Mouse (Mus musculus) lung, postnatal 0 days (tissue): ENCODE results near the gene Mgat4a. TPM values are rescaled to one million over a fixed set of nuclear protein-coding genes. Genes with fewer than 3 reads are reported as not detected.

Experiments used
- ATAC-seq: fragments of 200-750 bp; cut with Nextera tagmentation; 2 replicates; pipeline ENCODE4 v1.8.0; 2017; ENCODE audit warnings: moderate library complexity
- DNase-seq: peaks from one replicate; pipeline ENCODE4 v3.0.0-alpha.2; 2016; ENCODE audit warnings: low spot score
- H3K27ac ChIP-seq: fragments of 300-500 bp; sonication (generic); 2 replicates; pipeline ENCODE4 v1.5.1; 2014; ENCODE audit warnings: antibody characterized with exemption, mild to moderate bottlenecking, low read length, mixed read lengths
- H3K27me3 ChIP-seq: fragments of 300-500 bp; sonication (generic); replicated peaks from 2 replicates; pipeline ENCODE4 v1.6.1; 2014; ENCODE audit warnings: low read length, mixed read lengths; ENCODE audit not compliant: insufficient read depth
- H3K36me3 ChIP-seq: fragments of 300-500 bp; sonication (generic); 2 replicates; pipeline ENCODE4 v1.6.1; 2014; ENCODE audit warnings: low read length, mixed read lengths; ENCODE audit not compliant: insufficient read depth
- H3K4me1 ChIP-seq: fragments of 300-500 bp; sonication (generic); 2 replicates; pipeline ENCODE4 v1.6.1; 2014; ENCODE audit warnings: antibody characterized with exemption, low read depth, low read length, mixed read lengths; ENCODE audit not compliant: insufficient read depth
- H3K4me2 ChIP-seq: fragments of 300-500 bp; sonication (generic); replicated peaks from 2 replicates; pipeline ENCODE4 v1.6.1; 2014; ENCODE audit warnings: low read depth, mild to moderate bottlenecking, low read length, moderate library complexity, mixed read lengths
- H3K4me3 ChIP-seq: fragments of 300-500 bp; sonication (generic); 2 replicates; pipeline ENCODE4 v1.5.1; 2014; ENCODE audit warnings: low read depth, low read length
- H3K9ac ChIP-seq: fragments of 300-500 bp; sonication (generic); replicated peaks from 2 replicates; pipeline ENCODE4 v1.6.1; 2014; ENCODE audit warnings: low read depth, mild to moderate bottlenecking
- H3K9me3 ChIP-seq: fragments of 300-500 bp; sonication (generic); 2 replicates; pipeline ENCODE4 v1.6.1; 2016; ENCODE audit warnings: low read length, mixed read lengths
- CTCF ChIP-seq: IDR thresholded peaks from 2 replicates; pipeline ENCODE4 v1.5.1; 2016; ENCODE audit warnings: antibody characterized with exemption, mild to moderate bottlenecking
- EP300 ChIP-seq: IDR thresholded peaks from 2 replicates; pipeline ENCODE4 v1.6.1; 2016; ENCODE audit warnings: antibody characterized with exemption, mild to moderate bottlenecking, control low read depth
- WGBS: fragments of 180-500 bp; shearing (Covaris S2); extraction: QIAGEN DNeasy Blood & Tissue Kit; methylation state at CpG from one replicate; pipeline ENCODE4 v1.1.7; 2014; 5-methylcytosine and 5-hydroxymethylcytosine counted together
- polyA plus RNA-seq: library from polyadenylated mRNA; unstranded; fragments of >200 nt; fragmentation: Nextera tagmentation; extraction: Ambion mirVana; gene quantifications from 2 replicates; pipeline ENCODE4 v1.2.1, GENCODE M21; 2015

Gene Mgat4a
- polyA plus RNA-seq, 1 experiment from 2014 or later, result 5.4 TPM

DNA sequence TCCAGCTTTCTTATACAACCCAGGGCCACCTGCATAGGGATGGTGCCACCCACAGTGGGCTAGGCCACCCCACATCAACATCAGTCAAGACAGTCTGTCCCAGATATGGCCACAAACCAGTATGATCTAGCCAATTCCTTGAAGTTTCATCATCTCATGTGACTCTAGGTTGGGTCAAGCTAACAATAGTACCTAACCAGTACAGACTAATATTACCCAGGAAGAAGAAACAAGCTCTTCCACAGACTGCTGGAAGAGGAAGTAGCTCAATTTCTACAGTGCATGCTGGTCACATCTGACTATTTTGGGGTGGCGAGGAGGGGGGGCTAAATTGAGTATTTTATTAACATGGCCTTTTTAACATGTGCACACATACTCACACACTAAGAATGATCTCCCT lies 54.4 kb downstream of the Mgat4a start:
- no peak overlapping the region for H3K4me2 ChIP-seq
- H3K27ac ChIP-seq, result no peak overlapping the region
- H3K9me3 ChIP-seq, result no peaks in the 10 kb centered on the region
- no peaks in the 10 kb centered on the region for H3K27me3 ChIP-seq
- H3K4me1 ChIP-seq, result no peaks in the 10 kb centered on the region
- H3K36me3 ChIP-seq, result no peaks in the 10 kb centered on the region; the same call in 1 of the 2 replicates
- peak; percentile 23; the same call in 1 of the 2 replicates for ATAC-seq
- peak; percentile 41 for DNase-seq
- H3K4me3 ChIP-seq, result no peak overlapping the region
- TF ChIP-seq EP300 (no peak), CTCF (no peak)
- no peak overlapping the region for H3K9ac ChIP-seq
- 86% methylated on average over 1 of the region's 1 CpGs for WGBS

DNA sequence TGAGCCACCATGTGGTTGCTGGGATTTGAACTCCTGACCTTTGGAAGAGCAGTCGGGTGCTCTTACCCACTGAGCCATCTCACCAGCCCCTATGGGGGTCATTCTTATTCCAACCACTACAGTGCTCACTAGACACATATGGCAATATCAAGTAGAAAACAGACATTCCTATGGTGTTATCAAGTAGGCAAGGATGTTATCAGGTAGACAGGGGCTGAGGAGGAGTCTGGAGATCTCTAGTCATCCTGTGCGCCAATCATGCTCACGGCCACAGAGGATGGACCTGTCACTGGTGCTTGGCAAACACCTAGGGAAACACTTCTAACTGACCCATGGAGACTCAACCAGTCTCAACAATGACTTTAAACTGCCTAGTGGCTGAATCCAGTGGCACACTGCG lies 56.2 kb downstream of the Mgat4a start:
- 90% methylated on average over 4 of the region's 4 CpGs for WGBS

DNA sequence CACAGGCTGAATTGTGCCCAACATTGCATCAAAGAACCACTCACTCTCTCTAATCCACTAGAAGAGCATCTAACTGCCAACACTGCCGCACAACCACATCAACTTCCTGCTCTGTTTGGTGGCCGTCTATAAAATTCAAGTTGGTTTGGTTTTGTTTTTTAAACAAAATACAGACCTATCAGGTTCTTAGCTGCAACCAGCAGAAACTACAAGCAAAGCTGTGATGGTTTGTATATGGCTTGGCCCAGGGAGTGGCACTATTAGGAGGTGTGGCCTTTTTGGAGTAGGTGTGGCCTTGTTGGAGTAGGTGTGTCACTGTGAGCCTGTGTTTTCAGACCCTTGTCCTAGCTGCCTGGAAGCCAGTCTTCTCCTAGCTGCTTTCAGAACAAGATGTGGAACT lies 59.5 kb downstream of the Mgat4a start:
- Histone ChIP-seq H3K27me3 (no peaks in the 10 kb centered on the region), H3K9me3 (no peaks in the 10 kb centered on the region), H3K9ac (no peak overlapping the region), H3K36me3 (no peaks in the 10 kb centered on the region), H3K4me1 (no peaks in the 10 kb centered on the region), H3K27ac (no peak overlapping the region), H3K4me3 (no peak overlapping the region), H3K4me2 (no peak overlapping the region)
- ATAC-seq (no peak), DNase-seq (no peak)
- 76% methylated on average over 2 of the region's 2 CpGs for WGBS
- TF ChIP-seq CTCF, result no peak

More for the DNA sequence above, 56.2 kb downstream of the Mgat4a start:
- no peaks in the 10 kb centered on the region for H3K4me1 ChIP-seq
- no peak for ATAC-seq
- TF ChIP-seq EP300 (no peak), CTCF (no peak)
- no peak for DNase-seq
- no peak overlapping the region for H3K9ac ChIP-seq
- H3K36me3 ChIP-seq, result no peaks in the 10 kb centered on the region; the same call in 1 of the 2 replicates
- H3K9me3 ChIP-seq, result no peaks in the 10 kb centered on the region
- H3K4me3 ChIP-seq, result no peak overlapping the region
- H3K4me2 ChIP-seq, result no peak overlapping the region
- no peaks in the 10 kb centered on the region for H3K27me3 ChIP-seq
- no peak overlapping the region for H3K27ac ChIP-seq

DNA sequence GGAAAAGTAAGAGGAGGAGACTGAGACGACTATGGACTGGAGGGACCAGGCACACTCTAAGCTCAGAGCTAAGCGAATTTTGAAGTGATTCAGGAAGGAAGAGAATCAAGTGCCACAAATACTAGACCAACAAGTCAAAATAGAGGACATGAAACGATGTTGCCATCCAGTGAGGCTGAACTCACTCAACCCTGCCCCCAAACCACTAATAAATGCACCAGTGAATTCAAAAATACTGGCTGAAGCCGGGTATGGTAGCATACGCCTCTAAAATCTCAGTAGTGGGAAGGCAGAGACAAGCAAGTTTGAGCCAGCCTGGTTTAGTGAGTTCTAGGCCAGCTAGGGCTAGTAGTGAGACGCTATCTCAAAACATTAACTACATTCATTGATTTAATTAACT lies 60.1 kb downstream of the Mgat4a start:
- Histone ChIP-seq H3K9me3 (no peaks in the 10 kb centered on the region), H3K36me3 (no peaks in the 10 kb centered on the region), H3K27ac (no peak overlapping the region), H3K4me1 (no peaks in the 10 kb centered on the region), H3K4me2 (no peak overlapping the region), H3K27me3 (no peaks in the 10 kb centered on the region), H3K9ac (no peak overlapping the region), H3K4me3 (no peak overlapping the region)
- DNase-seq, result no peak
- no peak for ATAC-seq
- no peak for TF ChIP-seq EP300
- no peak for TF ChIP-seq CTCF
- 74% methylated on average over 6 of the region's 6 CpGs for WGBS

DNA sequence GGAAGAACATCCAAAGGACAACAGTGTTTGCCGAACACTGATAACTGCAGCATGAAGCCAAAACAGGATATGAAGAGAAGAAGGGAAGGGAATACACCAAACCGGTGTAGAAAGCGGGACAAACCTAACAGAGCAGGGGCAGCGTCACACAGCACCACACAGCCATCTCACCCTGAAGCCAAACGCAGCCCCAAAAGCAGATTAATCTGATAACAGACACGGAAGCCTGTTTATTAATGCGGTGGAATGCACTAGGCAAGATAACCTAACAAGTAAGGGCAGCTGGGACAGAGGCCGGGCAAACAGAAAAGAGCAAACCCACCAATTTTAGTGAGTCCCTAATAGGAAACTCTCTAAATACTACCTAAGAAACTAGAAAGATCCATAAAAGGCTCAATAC lies 61.1 kb downstream of the Mgat4a start:
- H3K4me2 ChIP-seq, result no peak overlapping the region

DNA sequence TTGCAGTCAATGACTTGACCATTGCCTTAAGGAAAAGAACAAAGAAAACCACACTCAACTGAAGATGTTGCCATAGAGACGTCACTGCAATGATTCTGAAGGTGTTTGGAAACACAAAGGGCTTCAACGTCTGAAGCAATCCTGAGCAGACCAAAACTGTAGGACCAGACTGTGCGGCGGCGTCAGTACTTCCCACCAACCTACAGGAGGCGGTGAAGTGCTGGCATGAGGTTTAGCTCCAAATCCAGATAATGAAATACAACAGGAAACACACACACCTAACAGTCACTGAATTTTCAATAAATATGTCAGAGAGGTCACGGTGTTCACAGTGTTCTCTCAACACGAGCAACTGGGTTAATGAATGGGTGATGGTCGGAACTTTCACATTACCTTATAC lies 61.7 kb downstream of the Mgat4a start:
- DNase-seq, result peak; percentile 84
- Histone ChIP-seq H3K27me3 (no peaks in the 10 kb centered on the region), H3K9ac (no peak overlapping the region), H3K4me2 (peak overlapping the region; percentile 54; the same call in 1 of the 2 replicates), H3K9me3 (no peaks in the 10 kb centered on the region), H3K4me3 (no peak overlapping the region), H3K4me1 (no peaks in the 10 kb centered on the region), H3K27ac (no peak overlapping the region), H3K36me3 (no peaks in the 10 kb centered on the region)
- WGBS, result 54% methylated on average over 9 of the region's 9 CpGs
- peak; percentile 88 for ATAC-seq
- TF ChIP-seq EP300, result no peak
- peak; percentile 73 for TF ChIP-seq CTCF

More for the DNA sequence above, 61.1 kb downstream of the Mgat4a start:
- H3K36me3 ChIP-seq, result no peaks in the 10 kb centered on the region
- TF ChIP-seq EP300, result no peak
- TF ChIP-seq CTCF, result no peak
- H3K4me3 ChIP-seq, result no peak overlapping the region
- no peak overlapping the region for H3K27ac ChIP-seq
- ATAC-seq, result no peak
- no peak for DNase-seq
- no peak overlapping the region for H3K9ac ChIP-seq
- H3K27me3 ChIP-seq, result no peaks in the 10 kb centered on the region
- no peaks in the 10 kb centered on the region for H3K4me1 ChIP-seq
- H3K9me3 ChIP-seq, result no peaks in the 10 kb centered on the region
- WGBS, result 55% methylated on average over 8 of the region's 8 CpGs

DNA sequence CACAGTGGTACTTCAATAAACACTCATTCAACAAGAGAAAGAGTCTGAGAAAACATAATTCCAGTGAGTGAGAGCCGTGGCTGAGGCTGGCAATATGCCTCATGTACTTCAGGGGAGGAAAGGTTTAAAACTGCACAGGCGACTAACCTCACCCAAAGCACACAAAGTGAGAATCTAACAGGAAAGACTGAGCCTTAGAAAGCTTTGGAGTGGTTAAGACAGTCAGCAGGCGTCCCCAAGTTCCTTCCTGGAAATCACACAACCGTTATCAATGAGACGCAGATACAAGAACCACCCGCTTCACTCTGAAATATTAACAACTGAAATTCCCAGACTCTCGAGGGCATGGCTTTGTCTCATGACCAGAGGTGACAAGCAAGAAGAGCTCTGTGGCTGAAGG lies 62.4 kb downstream of the Mgat4a start:
- H3K36me3 ChIP-seq, result no peaks in the 10 kb centered on the region
- peak; percentile 72 for DNase-seq
- ATAC-seq, result peak; percentile 61
- no peaks in the 10 kb centered on the region for H3K27me3 ChIP-seq
- H3K4me1 ChIP-seq, result no peaks in the 10 kb centered on the region
- no peaks in the 10 kb centered on the region for H3K9me3 ChIP-seq
- WGBS, result 11% methylated on average over 7 of the region's 7 CpGs
- peak overlapping the region; percentile 54 for H3K4me2 ChIP-seq
- peak overlapping the region; percentile 17; the same call in 1 of the 2 replicates for H3K4me3 ChIP-seq
- no peak overlapping the region for H3K9ac ChIP-seq
- H3K27ac ChIP-seq, result 0 out of 2 replicates have a peak overlapping the region, but pooled peaks have one; percentile 1
- TF ChIP-seq CTCF, result no peak
- no peak for TF ChIP-seq EP300
